Mouse (Mus musculus): Measurements from ENCODE around the gene Pnkd.
"Not testable (repeated sequence)": the region's sequence is repeated elsewhere in the genome, so short reads cannot be mapped to it uniquely, and the experiment has no call there.

Pnkd gene

DNA sequence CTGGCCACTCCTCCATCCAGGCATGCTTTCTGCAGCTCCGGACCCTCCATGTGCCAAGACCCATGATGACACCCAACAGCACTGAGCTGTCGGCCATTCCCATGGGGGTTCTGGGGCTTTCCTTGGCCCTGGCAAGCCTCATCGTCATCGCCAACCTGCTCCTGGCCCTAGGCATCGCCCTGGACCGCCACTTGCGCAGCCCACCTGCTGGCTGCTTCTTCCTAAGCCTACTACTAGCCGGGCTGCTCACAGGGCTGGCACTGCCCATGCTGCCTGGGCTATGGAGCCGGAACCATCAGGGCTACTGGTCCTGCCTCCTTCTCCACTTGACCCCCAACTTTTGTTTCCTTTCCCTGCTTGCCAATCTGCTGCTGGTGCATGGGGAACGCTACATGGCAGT lies 6.2 kb upstream of the Pnkd start, which contains the start of gene Gpbar1:
Gene Gpbar1, plus strand, starts transcription at position 13 of the 400 bp plus-strand sequence.
- no peak for DNase-seq (ENCODE audit: low read depth, low spot score)

DNA sequence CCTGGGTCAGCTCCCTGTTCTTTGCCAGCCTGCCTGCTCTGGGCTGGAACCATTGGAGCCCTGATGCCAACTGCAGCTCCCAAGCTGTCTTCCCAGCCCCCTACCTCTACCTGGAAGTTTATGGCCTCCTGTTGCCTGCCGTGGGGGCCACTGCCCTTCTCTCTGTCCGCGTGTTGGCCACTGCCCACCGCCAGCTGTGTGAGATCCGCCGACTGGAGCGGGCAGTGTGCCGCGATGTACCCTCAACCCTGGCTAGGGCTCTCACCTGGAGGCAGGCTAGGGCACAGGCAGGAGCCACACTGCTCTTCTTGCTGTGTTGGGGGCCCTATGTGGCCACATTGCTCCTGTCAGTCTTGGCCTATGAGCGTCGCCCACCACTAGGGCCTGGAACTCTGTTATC lies 5.7 kb upstream of the Pnkd start:
- DNase-seq (ENCODE audit: low read depth, low spot score) = no peak

DNA sequence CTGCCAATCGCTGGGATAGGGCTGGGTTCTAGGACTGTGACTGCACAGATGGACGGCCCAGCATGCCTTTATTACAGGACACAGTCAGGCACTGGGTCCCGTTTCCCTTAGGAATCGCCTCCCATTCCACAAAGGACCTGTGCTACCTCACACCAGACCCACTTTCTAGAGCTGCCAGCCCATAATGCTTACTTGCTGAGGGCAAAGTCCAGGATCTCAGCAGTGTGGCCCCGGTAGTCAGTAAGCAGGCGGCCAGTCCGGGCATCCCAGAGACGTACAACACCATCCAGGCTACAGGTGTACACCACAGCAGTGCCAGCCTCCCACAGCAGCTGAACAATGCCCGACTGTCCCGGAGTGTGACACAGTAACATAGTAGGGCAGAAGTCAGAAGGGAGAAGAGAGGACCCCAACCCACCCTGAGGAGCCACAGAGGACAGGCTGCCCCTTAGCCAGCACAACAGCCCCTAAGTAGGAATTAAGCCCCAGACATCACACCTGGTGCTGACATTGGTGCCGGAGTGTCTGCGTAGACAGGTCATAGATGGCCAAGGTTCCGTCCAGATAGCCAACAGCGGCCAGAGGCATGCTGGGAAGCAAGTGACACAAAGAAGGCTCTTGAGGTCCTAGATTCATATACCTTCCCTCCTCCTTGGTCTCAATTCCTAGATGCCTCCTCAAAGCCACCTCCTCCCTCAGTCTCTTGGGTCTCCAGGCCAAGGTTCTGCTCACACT lies 4.0 kb upstream of the Pnkd start:
- no peak for DNase-seq (ENCODE audit: low read depth, low spot score)

DNA sequence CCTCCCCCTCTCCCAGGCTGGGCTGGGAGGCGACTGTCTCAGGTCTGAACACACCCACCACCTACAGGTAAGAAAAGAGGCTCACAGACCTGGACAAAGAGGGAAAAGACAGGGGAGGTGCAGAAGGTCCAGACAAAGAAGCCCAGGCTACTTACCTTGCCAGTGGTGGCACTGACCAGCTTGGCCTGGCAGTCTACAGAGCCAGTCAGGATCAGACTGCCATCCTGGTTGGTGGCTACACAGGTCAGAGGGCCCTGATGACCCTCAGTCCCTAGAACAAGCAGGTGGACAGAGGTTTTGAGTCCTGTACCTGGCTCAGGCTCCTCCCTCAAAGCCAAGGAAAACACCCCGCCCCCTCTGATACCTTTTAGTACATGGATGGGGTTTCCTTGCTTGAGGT lies 3.4 kb upstream of the Pnkd start:
- DNase-seq (ENCODE audit: low read depth, low spot score) = no peak

DNA sequence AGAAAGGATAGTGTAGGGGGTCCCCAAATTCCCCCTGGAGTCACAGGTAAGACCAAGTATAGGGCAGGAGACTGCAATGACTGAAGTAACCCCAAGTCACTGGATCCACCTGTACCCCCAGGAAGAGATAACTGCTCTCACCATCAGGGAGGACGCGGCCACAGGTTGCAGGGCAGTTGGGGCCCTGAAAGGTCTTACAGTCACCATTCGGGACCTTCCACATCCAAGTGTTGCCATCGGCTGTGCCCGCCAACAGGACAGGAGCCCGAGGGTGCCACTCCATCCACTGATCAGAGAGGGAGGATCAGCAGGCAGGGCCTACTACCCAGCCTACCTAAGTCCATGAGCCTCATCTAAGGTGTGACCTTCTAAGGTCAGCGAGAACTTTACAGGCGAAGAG lies 2.8 kb upstream of the Pnkd start:
- no peak for DNase-seq (ENCODE audit: low read depth, low spot score)

DNA sequence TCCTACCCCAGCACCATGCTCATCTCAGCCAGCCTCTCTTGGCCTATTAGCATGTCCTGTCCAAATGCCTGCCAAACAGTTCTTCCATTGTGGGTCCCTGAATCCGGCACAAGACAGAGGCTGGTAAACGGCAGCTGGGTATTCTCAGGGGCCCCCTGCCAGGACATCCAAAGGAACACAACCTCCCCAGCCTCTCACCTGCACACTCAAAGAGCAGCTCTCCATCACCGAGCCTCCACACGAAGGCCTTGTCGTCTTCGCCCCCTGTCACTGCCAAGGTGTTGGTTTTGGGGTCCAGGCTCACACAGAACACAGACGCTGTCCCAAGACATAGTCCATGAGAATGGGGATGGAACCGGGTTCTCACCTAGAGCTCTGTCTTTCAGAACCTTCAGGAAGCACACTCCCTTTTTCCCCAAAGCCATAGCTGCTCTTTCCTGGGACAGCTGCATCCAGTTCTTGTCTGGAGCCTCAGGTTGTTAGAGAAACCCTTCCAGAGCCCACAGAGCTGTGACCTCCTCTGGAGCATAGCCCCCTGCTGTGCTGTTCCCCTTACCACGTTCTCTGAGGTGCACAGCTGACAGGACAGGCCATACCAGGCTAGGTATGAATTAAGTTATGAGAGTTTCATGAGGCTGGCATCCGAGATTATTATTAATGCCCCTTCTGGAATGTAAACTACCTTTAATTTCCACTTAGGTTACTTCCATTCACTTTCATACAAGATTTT lies 1.7 kb upstream of the Pnkd start:
- DNase-seq (ENCODE audit: low read depth, low spot score) = no peak

DNA sequence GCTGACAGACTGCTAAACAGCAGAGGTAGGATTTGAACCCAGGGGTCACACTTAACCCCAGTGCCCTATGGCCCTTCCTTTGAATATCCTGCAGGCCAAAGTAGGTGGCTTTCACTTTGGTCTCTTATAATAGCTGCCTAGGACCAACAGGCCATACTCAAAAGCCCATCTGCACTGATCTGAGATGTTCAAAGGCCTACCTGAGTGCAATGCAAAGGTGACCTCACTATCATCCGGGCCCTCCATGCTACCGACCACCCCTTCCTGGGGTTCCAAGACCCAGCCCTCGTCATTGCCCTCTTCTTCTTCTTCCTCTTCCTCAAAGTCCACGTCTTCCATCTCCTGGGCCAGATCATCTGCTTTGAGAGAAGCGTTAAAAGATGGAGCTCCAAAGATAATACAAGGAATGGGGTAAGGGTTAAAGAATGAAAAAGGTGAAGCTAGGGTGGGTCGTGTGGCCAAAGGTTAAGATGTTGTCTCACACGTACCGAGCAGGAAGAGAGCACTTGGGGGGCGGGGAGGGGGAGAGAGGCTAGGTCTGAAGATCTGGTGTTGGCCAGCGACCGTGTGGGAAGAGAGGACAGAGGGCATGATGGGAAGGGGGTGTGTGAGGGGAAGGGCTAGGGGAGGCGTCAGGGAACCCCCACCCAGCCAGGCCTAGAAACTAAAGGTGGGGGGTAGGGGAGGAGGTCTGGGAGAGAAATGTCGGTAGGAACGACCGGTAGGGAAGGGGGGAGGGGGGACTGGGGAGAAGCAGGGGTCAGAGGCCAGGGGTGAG lies 855 bp upstream of the Pnkd start:
- no peak for DNase-seq (ENCODE audit: low read depth, low spot score)

DNA sequence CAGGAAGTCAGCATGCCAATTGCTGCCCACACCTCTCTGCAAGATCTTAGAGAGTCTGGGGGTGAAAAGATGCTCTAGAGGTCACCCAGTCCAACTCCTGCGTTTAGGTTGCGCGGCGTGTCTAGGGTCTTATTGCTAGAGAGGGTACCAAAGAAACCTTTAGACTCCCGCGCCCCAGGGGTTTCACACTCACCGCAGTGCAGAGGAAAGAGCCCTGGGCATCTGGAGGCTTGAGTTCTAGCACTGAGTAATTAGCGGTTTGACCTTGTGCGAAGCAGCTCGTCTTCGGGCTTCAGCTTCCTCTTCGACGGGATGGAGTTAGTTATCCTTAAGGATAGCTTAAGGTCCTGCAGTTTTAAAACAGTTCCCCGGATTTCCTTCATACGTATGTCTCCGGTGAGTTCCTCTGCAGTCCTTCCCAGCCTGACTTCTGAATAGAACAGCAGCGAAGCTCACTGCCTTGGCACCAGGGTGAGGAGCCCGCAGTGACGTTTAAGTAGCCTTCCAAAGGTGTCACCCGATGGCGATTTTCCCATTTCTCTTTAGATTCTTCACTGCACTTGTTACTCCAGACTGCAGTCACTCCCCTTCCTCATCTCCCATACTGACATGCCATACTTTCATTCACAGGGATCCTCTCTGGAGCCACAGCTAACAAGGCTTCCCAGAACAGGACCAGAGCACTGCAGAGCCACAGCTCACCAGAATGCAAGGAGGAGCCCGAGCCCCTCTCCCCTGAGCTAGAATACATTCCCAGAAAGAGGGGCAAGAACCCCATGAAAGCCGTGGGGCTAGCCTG lies 681 bp downstream of the Pnkd start:
- DNase-seq (ENCODE audit: low read depth, low spot score) = no peak

DNA sequence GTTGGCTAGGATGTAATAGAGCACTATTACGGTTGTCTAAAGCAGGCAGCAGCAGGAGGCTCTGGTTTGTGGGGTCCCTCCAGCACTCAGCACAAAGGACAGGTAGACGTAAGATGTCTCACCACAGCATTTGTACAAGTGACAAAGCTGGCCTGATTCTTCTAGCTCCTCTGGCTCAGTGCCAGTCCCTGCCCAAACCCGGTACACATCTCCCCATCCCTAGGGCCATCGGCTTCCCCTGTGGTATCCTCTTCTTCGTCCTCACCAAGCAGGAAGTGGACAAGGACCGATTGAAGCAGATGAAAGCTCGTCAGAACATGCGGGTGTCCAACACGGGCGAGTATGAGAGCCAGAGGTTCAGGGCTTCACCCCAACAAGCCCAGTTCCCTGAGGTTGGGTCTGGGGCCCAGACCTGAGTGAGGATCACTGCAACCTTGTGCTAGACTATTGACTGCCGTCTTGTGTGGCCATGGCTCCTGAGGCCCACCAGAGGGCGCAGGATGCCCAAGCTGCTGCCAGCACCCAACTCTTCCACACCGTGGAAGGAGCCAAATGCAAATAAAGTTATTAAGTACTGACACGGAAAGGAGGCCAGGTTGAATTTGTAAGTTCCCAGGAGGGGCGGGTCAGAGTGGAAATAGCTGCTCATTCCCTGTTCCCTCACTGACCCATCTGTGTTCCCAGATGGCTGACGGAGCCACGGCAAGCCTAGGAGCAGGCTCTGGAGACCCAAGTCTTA lies 2.3 kb downstream of the Pnkd start:
- DNase-seq (ENCODE audit: low read depth, low spot score) = not testable (repeated sequence)

DNA sequence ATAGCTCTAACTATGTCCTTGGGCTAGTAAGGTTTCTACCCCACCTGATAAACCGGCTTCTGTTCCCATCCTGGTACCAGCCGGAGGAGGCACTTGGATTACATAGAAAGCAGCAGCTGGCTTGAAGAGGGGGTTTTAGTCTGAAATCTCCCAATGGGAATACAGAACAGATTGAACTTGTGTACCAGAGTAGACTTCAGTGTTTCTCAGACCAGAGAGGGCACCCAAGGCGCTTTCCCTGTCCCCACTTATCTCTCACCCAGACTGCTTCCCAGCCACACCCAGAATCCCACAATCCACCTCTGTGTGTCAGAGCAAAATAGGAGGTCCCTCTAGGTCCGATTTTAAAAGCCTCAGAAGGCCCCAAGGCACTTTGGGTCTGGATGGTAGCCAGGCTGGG lies 3.6 kb downstream of the Pnkd start:
- DNase-seq (ENCODE audit: low read depth, low spot score) = no peak

DNA sequence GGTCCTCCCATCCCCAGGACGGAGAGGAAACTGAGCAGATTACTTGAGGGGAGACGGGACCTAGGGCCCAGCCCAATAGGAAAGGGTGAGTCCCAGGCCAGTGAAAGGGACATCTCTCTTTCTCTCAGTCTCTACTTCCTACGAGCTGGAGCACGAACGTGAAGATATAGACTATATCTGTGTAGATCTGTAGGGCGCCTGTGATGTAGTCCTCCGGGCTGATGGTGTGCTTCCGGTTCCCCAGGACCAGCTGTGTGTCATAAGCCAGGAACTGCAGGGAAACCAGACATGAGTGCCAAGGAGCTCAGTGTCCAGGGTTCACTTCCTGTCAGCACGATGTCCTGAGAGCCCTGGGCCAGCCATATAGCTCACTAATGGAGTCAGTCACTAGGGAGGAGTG lies 4.5 kb downstream of the Pnkd start:
- DNase-seq (ENCODE audit: low read depth, low spot score) = no peak

DNA sequence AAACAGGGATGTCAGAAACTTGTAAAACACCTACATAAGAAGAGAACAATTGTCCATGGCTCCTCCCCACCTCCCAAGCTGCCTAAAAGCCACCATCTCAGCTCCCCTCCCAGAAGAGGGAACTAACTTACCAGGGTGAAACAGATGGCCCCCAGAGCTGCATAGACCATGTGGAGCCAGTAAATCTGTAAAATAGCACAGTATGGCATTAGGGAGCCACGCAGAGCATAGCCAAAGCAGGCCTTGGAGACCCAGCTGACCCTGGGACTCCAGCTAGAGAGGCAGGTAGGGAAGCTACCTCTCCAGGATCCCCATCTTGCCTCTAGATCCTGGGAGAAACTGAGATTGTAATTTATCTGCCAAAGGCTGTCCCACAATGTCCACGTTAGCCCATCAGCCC lies 5.0 kb downstream of the Pnkd start:
- no peak for DNase-seq (ENCODE audit: low read depth, low spot score)

DNA sequence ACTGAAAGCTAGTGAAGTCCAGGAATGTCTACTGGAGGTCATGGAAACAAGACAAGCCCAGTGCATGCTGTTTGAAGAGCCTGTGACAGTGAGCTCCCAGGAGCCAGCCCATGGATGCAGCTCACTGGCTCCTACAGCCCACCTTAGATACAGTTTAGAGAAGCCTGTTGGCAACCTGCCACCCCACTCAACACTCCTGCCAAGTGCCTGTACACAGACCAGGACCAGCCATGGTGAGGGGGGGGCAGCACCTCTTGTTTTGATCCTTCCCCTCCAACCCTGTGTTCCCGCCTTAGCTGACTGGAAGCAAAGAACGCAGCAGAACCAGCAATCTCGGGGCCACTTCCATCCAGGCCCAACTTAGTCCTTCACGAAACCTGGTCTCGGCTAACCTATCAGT lies 5.4 kb downstream of the Pnkd start:
- DNase-seq (ENCODE audit: low read depth, low spot score) = no peak

DNA sequence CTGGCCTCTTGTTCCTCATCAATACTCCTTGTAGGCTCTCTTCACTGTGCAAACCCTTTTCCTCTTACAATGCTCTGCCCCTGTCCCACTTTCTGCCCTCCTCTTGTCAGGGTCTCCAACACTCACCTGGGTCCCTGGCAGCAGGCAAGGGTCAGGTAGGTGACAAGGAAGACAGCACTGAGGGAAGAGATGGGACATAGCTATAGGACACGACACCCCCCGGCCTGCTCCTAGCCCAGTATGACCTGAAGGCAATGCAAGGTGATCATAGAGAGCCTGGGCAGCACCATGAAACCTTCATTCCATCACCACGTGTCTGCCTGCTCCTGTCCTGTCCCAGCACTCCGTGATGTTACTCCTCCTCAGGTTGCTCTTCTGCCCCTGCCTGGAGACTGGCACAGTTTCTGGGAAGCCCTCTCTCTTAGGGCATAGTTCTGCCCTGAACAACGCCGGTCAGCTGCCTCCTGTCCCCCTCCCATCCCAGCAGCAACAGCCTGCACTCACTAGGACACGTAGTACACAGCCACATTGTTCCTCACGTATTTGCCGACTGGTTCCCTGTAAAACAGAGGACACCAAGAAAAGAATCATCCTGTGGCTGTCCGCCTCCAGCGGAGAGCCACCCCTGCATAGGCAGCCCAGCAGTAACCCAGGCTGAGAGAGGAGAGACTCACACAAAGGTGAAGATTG lies 7.7 kb downstream of the Pnkd start:
- DNase-seq (ENCODE audit: low read depth, low spot score) = no peak

DNA sequence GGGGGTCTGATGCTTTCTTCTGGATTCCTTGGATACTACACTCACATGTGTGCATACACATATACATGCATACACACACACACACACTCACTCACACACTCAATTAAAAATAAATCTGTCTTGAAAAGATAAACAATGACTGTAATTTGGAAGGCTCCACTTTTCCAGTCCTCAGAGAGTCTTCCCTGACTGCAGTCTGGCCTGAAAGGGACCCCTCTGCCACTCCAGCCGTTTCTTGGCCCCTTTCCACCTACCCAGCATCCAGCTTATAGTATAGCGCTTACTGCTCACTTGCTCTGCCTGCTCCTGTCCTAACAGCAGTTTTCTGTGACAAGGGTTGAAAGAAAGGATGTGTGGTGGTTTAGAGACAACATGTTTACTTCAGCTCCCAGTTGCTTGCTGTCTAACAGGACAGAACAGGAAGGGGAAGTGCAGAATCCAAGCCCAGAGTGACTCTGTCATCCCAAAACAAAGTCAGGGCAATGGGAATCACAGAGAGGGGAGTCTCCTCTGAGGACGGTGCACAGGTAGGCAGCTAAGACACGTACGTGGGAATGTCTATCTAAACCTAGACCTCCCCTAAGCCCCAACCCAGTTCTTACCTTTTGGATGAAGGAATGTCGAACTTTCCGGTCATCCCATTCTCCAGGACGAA lies 8.7 kb downstream of the Pnkd start:
- DNase-seq (ENCODE audit: low read depth, low spot score) = no peak

DNA sequence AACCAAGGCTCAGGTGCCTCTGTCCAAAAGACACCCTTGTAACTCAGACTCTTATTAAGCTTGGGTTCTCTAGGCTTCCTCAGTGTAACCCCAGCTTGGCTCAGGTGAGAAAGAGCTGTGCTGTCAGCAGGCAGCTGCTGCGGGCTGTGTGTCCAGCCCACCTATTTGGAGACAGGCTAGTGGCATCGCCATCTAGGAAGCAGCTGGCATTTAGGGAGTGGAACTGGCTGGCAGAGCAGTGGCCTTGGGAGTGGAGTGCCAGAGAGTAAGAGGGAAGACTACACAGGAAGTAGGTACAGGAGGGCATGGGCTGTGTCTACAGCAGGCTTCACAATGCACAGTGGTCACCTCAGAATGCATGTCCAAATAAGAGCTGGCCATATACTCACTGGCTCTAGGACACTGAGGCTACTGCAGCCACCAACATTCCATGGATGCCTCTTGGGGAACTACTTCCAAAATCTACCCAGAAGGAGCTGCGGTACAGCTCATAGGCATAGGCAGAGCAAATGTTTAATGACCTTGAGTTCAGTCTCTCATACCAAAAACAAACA lies 9.4 kb downstream of the Pnkd start:
- no peak for DNase-seq (ENCODE audit: low read depth, low spot score)

DNA sequence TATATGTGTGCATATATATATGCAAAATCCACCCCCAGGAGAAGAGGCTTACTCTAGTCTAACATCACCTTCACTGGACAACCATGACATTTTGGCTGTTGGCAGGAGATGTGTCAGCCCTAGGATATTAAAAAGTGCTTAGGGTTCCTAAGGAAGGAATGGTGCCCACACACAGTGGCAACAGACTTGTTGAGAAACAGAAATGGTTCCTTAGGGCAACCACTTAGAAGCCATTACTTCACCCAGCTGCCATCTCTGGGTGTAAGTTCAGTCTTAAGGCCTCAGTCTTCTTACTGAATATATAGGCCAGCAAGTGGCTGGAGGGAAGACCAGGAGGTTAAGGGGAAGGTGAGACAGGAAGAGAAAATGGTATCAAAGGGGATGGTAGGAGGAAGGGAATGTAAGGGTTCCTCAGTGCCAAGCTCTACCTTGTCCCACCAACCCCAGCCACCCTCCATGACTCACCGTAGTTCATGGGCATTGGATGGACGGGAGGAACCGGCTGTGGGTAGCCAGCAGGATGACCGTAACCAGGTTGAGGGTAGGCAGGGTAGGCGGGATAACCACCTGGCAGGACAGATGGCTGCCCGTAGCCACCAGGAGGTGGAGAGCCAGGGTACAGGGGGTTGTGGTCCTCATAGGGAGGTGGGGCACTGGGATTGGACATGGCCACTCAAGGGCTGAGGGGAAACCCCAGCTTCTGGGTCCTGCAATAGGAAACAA lies 10.2 kb downstream of the Pnkd start:
- DNase-seq (ENCODE audit: low read depth, low spot score) = no peak

DNA sequence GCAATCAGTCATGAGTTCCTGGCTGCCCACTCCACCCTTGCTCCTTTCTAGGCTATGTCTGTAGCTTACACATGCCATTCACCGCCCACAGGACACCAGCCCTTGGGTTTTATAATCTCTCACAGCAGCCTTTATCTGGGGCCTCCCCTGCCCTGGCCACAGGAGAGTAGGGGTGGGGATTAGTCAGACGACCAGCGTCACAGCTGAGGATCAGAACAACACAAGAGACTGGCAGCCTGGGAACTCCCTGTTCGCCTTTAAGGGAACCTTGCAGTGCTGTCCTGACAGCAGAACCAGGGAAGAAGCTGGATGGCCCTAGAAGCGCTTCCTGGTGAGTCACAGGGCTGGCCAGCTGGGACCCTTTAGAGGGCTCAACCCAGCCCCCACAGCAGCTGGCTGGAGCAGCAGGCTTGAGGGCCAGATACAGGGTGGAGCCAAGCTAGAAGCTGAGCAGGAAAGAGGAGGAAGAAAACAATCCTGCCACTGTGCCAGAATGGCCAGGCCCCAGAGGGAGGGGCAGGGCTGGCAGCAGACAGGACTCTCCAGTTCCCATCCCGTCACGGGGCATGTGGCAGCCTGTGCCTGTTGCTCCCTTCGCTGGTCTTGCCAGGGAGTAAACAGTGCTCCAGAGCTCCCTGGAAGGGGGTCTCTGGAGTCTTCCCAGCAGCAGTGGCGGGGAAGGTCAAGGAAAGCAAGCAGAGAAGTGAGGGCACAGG lies 10.9 kb downstream of the Pnkd start:
- DNase-seq (ENCODE audit: low read depth, low spot score) = no peak
